Mouse (Mus musculus): ENCODE measurements around the gene Gm45015.

DNA sequence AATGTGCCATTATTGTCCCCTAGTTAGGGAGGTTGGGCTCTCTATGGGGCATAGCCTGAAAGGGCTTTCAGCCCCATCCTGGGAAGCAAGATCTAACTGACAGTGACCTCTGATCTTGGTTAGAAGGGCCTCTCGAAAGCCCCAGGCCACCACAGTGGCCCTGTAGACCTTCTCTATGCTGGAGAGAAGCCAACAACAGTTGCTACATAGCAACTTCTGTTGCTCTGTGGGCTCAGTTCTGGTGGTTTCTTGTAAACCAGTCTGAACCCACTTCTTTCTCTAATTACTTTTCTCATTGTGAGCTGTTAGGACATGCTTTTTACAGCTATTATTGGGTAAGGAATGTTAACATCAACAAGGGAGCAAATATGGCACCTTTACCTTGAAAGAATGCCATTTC, 20.1 kb upstream of the Gm45015 start:
- TF ChIP-seq POLR2A (IDR thresholded peaks at IDR 0.05; ENCODE audit: low read depth, low read length) (no peak), CTCF (conservative IDR thresholded peaks at IDR 0.05; ENCODE audit: insufficient read depth, insufficient read length, low read depth, low read length) (no peak)

Data from kidney, adult 2 months (tissue).